Mouse (Mus musculus): Measurements from ENCODE around the gene Fam19a5.

DNA sequence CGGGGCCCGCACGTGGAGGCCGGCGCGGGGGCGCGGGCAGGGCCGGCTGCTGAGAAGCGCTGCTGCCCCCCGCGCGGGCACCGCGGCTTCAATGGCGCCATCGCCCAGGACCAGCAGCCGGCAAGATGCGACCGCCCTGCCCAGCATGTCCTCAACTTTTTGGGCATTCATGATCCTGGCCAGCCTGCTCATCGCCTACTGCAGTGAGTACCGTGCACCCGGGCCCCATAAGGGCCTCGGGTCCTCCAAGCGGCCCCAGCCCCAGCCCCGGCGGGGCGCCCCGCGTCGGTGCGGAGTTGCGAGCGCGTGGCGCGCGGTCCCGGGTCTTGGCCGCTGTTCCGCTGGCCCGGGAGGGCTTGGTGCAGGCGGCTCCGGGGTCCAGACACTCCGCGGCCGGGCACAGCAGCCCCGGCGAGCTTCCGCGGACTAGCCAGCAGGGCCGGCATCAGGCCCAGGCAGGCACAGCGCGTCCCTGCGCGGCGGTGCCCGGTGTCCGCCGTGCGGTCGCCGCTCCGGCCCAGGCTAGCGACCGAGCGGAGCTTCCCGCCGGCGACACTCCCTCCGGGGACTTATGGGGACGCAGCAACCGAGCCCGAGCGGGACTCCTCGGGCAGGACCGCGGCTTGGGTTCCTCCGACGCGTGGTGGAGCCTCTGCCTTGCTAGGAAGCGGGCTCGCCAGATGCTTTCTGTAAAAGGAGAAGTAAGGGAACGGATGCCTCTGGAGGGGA lies 466 bp downstream of the Fam19a5 start:
- TF ChIP-seq CTCF (IDR thresholded peaks at IDR 0.05; ENCODE audit: extremely low read depth, insufficient read length, insufficient replicate concordance, low read depth, low read length) (no peak), POLR2A (IDR thresholded peaks at IDR 0.05; ENCODE audit: low read depth, low read length) (no peak)
